In genomic region chr13:63356101-63356500, GRCm38 (mm10) we compare ENCODE assay signal across 11 mouse cellular contexts.
A peak's percentile ranks its signal among the peaks of the same experiment; 100 is the strongest.
DNase-seq lines count a peak whose midpoint lies in the region; ATAC-seq and TF ChIP-seq lines count a peak whose summit lies in the region.
"Had no signal": no experiment of that assay in that cellular context is flagged by ENCODE, and none has a peak within 500 bp of the region (broad histone marks: within the 10 kb centered on the region; RNA-seq: fewer than 3 reads in every experiment).

No protein-coding gene starts in this region.

- H3K9ac ChIP-seq in ES-E14 (ENCODE audit: insufficient read depth, low read depth, low read length, poor library complexity, severe bottlenecking) = peak overlapping the region; percentile 38; the same call in 1 of the 2 replicates
- H3K9ac ChIP-seq in kidney, embryonic 15.5 days = no peak overlapping the region
- H3K9ac ChIP-seq: embryonic facial prominence, embryonic 12.5 days; forebrain, embryonic 13.5 days had no signal

- no peaks in the 10 kb centered on the region for H3K36me3 ChIP-seq in ES-E14 (ENCODE audit: control insufficient read depth, insufficient read depth, low read length, poor library complexity, severe bottlenecking)
- H3K36me3 ChIP-seq in kidney, embryonic 15.5 days = no peaks in the 10 kb centered on the region
- H3K36me3 ChIP-seq: embryonic facial prominence, embryonic 10.5 days; embryonic facial prominence, embryonic 12.5 days had no signal

- H3K4me1 ChIP-seq in ES-E14 (ENCODE audit: control insufficient read depth in 2 of 2, insufficient read depth in 2 of 2, low read length in 2 of 2, poor library complexity in 1 of 2) = peaks cover 11 to 18% of the 10 kb centered on the region in 2 experiments; a peak in 3 of 4 replicates
- no peaks in the 10 kb centered on the region for H3K4me1 ChIP-seq in kidney, embryonic 15.5 days
- H3K4me1 ChIP-seq: embryonic facial prominence, embryonic 10.5 days; embryonic facial prominence, embryonic 12.5 days; forebrain, embryonic 13.5 days had no signal

- H3K27ac ChIP-seq in ES-E14 (ENCODE audit: insufficient read depth, low read depth, low read length, poor library complexity, severe bottlenecking) = no peak overlapping the region
- no peak overlapping the region for H3K27ac ChIP-seq in kidney, embryonic 15.5 days
- H3K27ac ChIP-seq: embryonic facial prominence, embryonic 10.5 days; embryonic facial prominence, embryonic 12.5 days; forebrain, embryonic 13.5 days had no signal

- 91% methylated on average over 4 of the region's 4 CpGs for WGBS in kidney, embryonic 15.5 days

- DNase-seq in heart, adult 11 months = peak; percentile 66
- DNase-seq in heart, postnatal 14 days = no peak
- DNase-seq in ES-E14 (ENCODE audit: low read depth, low spot score) (no peak), ZHBTc4 (ENCODE audit: low read depth, low spot score) (peak; percentile 59)
- no peak for DNase-seq in frontal cortex, adult 2 months (ENCODE audit: extremely low spot score in 1 of 2, low spot score in 1 of 2)
- DNase-seq: adrenal gland, postnatal 25 days had no signal

- no peaks in the 10 kb centered on the region for H3K27me3 ChIP-seq in kidney, embryonic 15.5 days
- H3K27me3 ChIP-seq: CH12.LX; embryonic facial prominence, embryonic 12.5 days; forebrain, embryonic 13.5 days had no signal

- in situ Hi-C loops in ES-E14 (cut with MboI; ENCODE audit: low sequenced_read_pairs in 2 of 2, unreplicated experiment in 2 of 2) = no loop called here

- H3K4me3 ChIP-seq in ES-E14 (ENCODE audit: insufficient read depth in 1 of 2, low read depth in 1 of 2, low read length in 2 of 2, poor library complexity in 1 of 2, severe bottlenecking in 1 of 2) = no peak overlapping the region; a peak in 1 of 4 replicates
- no peak overlapping the region for H3K4me3 ChIP-seq in kidney, embryonic 15.5 days (replicated peaks)
- H3K4me3 ChIP-seq: embryonic facial prominence, embryonic 10.5 days; embryonic facial prominence, embryonic 12.5 days; forebrain, embryonic 13.5 days had no signal

- ATAC-seq in kidney, embryonic 15.5 days (replicated peaks; ENCODE audit: low FRiP score) = no peak

- intact Hi-C loops in heart, postnatal 14 days (cut with DNase I) = loop anchor here (2.0 kb wide), 1 partner anchor 435 kb away; no protein-coding TSS in a partner anchor

- no peaks in the 10 kb centered on the region for H3K9me3 ChIP-seq in ES-E14 (ENCODE audit: control insufficient read depth, insufficient read depth, low read depth, low read length)
- H3K9me3 ChIP-seq in kidney, embryonic 15.5 days (replicated peaks) = no peaks in the 10 kb centered on the region
- H3K9me3 ChIP-seq: embryonic facial prominence, embryonic 10.5 days; embryonic facial prominence, embryonic 12.5 days; forebrain, embryonic 13.5 days had no signal

- H3K4me2 ChIP-seq in kidney, embryonic 15.5 days = no peak overlapping the region
- H3K4me2 ChIP-seq: embryonic facial prominence, embryonic 12.5 days; forebrain, embryonic 13.5 days had no signal

TF ChIP-seq in ES-E14, 5 proteins besides CTCF, POLR2A, EP300 and RAD21:
- TF ChIP-seq MAFK (IDR thresholded peaks at IDR 0.05; ENCODE audit: insufficient read depth, low read depth, low read length) = no peak
- TF ChIP-seq HCFC1 (IDR thresholded peaks at IDR 0.05; ENCODE audit: borderline replicate concordance, insufficient read depth, low read length) = no peak
- TF ChIP-seq ZNF384 (IDR thresholded peaks at IDR 0.05; ENCODE audit: low read depth, low read length) = no peak; the same call in 1 of the 2 replicates
- TF ChIP-seq CHD2 (IDR thresholded peaks at IDR 0.05; ENCODE audit: low read depth, low read length) = no peak
- TF ChIP-seq ZC3H11A (IDR thresholded peaks at IDR 0.05; ENCODE audit: borderline replicate concordance, low read depth, low read length) = no peak

Comparison
In these comparisons a context has a peak if more than half of its experiments do, and no peak if none do; other contexts are left out.
1. DNase-seq: peak in heart, adult 11 months (single experiment) and ZHBTc4 (single experiment); none in heart, postnatal 14 days (0 of 2), ES-E14 (single experiment) and frontal cortex, adult 2 months (0 of 2).